Mouse (Mus musculus): ENCODE results near the gene Hs3st6.

Hs3st6 gene

DNA sequence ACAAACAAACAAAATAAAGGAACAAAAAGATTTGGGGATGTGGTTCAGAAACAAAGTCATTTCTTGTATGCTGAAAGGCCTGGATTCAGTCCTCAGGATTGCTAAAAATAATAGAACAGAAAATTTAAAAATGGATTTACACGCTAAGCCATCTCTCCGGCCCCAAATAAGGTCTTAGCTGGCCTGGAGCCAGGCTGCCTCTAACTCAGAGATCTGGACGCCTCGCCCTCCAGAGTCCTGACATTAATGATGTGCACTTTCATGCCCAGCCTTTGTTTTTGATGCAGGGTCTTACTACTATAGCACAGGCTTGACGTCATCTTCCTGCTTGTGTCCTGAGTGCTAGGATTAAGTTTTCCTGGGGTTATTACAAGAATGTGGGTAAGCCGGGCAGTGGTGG, 23.7 kb upstream of the Hs3st6 start:
- no peak for DNase-seq

GRCm38 (mm10) chr17:24730787-24731186, 22.0 kb upstream of the Hs3st6 start:
- DNase-seq, result no peak

GRCm38 (mm10) chr17:24732233-24732935, 20.4 kb upstream of the Hs3st6 start:
- DNase-seq, result no peak

GRCm38 (mm10) chr17:24733434-24734050, 19.2 kb upstream of the Hs3st6 start:
- no peak for DNase-seq

GRCm38 (mm10) chr17:24734513-24734912, 18.3 kb upstream of the Hs3st6 start:
- DNase-seq, result no peak

DNA sequence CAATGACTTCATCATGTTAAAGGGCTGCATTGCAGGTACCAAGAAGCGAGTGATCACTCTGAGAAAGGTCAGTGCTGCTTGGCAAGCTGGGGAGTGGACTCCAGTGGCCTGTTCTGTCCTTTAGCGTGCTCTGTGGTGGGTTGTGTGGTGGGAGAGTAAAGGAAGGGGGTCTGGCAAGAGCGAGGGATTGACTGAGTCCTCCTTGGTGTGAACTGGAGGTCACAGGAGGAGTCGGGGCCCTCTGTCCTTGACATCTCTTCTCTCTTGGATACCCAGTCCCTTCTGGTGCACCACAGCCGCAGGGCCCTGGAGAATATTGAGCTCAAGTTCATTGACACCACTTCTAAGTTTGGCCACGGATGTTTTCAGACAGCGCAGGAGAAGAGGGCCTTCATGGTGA, 17.3 kb upstream of the Hs3st6 start:
- DNase-seq, result no peak

DNA sequence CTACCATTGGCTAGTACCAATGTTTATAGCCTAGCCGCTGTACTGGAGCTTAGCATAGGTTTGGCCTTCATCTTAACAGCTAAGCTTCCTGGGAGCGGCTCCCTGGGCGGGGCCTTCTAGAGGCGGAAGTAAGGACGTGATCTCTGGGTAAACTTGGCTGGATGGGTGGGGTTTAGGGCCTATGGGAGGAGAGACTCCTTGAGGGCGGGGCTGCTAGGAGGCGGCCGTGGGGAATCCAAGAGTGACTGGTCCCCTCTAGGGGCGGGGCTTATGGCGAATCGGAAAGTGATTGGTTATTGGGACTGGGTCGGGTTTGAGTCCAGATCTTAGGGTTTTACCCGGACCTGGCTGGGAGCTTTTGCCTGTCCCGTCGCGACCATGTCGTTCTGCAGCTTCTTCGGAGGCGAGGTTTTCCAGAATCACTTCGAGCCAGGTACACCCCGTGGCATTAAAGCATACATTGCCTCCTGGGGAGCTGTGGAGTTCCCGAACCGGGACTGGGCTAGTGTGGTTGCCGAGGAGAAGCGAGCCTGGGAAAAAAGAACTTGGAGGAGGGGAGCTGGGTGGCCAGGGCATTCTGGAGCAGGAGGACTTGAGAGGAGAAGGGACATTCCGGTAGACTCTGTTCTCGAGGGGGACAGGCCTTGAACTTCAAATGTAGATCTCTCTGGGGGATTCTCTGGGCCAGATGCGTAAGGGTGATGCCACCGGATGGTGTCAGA, 16.3 kb upstream of the Hs3st6 start, which contains the start of gene Msrb1:
TSS of gene Msrb1 (plus strand) at position 313 of the 722 bp plus-strand sequence.
- peak; percentile 98 for DNase-seq

DNA sequence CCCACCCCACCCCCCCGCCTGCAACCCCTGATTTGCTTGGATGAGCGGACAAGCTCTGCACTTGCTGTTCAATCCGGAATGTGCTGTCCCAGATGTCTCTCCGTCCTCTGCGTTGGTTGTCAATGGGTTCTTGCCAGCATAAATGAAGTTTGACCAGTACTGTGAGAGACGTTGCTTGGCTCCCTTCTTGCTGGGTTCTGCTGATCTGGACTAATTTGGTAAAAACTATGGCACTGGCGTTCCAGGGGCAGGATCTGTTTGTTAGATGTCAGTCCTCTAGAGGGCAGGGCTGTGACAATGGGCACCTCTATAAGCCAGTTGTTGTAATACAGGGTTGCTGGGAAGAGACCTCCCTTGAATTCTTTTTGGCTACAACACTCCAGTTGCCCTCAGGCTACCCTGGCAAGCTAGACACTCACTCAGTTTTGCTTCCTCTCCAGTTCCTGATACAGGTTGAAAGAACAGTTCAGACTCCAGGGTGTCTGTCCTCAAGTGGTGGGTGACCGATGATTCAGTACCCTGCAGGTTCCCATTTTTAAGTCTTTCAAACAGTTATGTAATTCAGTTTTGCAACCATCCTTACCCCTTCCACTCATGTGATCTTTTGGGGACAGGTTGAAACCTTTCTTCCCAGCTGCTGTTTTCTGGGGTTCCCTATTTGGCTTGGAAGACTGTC, 15.5 kb upstream of the Hs3st6 start:
- DNase-seq, result peak; percentile 44

DNA sequence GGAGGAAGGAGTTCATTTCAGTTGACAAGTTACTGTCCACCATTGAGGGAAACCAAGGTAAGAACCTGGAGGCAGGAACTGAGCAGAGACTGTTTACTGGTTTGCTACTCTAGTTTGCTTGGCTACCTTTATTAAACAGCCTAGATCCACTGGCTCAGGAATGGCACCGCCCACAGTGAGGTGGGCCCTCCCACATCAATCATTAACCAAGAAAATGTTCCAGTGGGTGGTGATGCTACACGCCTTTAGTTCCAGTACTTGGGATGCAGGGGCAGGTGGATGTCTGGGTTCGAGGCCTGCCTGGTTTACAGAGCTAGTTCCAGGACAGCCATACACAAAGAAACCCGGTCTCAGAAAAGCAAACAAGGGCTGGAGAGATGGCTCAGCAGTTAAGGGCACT, 14.6 kb upstream of the Hs3st6 start:
- DNase-seq, result peak; percentile 72

DNA sequence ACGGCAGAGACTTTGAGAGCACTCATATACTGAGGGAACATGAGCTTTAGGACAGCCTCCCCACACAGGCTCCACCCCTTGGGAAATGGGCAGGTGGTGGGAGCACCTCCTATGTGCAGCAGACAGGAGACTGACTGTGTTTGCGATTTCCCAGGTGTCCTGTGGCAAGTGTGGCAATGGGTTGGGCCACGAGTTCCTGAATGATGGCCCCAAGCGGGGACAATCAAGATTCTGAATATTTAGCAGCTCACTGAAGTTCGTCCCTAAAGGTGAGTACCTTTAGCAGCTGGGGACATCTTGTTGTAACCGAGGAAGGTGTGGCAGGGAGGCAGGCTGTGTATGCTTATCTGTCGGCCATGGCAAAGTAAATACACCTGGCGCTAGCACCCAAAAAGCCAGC, 12.9 kb upstream of the Hs3st6 start:
- no peak for DNase-seq

DNA sequence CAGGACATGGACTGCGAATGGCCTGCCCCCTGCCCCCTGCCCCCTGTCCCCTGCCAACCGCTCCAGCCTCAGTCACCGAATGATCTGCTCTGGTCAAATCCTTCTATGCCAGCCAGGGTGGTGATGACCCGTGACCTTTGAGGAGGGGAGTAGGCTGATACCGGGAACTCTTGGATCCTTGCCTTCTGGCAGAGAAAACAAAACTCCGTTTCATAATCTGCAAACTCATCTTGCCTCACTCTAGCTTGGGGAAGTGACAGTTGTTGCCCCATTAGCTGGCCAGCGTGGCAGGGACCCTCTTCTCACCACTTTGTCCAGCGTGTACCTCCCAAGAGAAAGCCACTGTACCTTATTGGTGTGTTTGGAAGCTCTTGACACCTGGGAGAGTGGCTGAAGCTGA, 10.5 kb upstream of the Hs3st6 start:
- no peak for DNase-seq

DNA sequence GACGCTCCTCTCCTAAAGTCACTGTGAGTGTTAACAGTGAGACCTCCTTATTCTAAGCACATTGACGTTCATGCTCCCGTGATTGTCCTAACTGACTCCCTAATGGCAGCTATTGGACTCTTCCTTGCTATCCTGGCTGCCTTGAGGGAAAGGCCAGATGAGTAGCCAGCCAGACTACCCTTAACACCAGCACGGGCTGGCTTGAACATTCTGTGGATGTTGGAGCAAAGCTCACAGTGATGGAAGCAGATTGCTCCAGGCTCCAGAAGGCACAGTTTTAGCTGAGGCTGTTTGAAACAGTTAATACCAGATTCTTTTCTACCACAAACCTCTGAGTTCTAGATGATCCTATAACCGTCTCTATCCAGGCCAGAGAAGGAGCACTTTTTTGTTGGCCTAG, 8.9 kb upstream of the Hs3st6 start:
- no peak for DNase-seq

- no peak for DNase-seq
These were observed 8.4 kb upstream of the Hs3st6 start for GRCm38 (mm10) chr17:24744381-24744780.

GRCm38 (mm10) chr17:24745526-24746497, 7.0 kb upstream of the Hs3st6 start:
- peak; percentile 90 for DNase-seq

- peak; percentile 38 for DNase-seq
These were observed 5.8 kb upstream of the Hs3st6 start for GRCm38 (mm10) chr17:24746986-24747385.

DNA sequence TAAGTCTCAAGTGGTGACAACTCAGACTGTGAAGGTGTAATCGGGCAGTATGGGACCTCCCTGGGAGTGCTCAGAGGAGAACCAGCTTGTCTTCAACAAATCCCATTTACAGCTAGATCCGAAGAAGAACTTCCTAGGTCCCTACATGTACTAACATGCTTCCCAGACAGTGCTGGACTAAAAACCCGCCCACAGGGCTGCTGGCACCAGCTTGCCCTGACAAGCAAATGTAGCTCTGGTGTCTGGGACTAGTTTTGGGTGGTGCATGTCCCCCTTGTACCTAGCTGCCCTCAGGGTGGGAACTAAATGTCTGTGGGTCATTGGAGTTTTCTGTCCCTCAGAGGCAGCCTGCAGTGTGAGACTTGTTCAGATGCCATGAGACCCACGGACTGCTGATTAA, 1.3 kb upstream of the Hs3st6 start:
- no peak for DNase-seq

DNA sequence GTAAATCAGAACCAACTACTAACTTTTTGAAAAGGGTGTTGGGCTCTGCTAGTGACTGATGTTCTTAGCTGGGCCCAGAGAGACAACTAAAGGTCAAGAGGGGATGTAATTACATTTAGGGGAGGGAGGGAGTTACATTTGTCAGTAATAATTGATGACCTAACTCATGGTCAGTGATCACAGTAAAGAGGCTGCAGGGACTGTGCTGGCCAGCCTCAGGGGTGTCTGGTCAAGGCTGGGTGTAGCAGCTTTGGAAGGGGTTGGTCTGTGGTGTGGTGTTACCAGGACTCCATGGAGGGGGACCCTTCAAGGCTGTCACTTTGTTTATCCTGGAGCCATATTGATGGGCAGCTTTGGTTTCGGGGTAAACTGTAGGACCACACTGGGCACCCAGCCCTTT, 4.6 kb downstream of the Hs3st6 start:
- no peak for DNase-seq

GRCm38 (mm10) chr17:24761121-24761520, 8.3 kb downstream of the Hs3st6 start:
- DNase-seq, result no peak

GRCm38 (mm10) chr17:24765016-24765905, 12.5 kb downstream of the Hs3st6 start:
- DNase-seq, result no peak

DNA sequence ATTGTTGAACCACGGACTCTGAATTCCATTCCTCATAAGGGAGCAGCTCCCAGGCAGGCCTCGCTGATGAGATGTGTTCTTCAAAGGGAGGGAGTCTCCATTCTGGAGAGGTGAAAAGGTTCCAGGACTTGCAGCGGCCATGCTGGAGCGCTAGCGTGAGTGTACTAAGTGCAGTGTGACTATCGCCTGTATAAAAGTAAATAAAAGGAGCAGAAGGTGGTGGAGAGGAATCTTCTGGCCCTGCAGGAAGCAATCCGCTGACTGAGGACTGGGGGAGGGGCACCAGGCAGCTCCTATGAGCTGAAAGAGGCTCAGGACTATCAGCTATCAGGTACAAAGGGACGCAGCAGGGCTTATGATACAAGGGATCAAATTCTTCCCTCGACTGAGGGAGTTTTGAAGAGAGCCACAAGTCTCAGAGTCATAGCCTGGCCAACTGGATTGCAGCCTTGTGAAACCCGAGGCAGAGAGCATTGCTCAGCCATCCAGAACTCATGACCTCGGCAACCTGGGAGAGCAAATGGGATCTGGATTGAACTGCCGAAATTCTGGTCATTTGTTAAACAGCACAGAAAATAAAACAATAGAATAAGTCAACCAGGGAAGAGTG, 13.6 kb downstream of the Hs3st6 start:
- peak; percentile 51 for DNase-seq

GRCm38 (mm10) chr17:24769146-24769545, 16.4 kb downstream of the Hs3st6 start:
- no peak for DNase-seq
